Mouse (Mus musculus): Measurements from ENCODE around the gene Tmem254b. TPM values are rescaled to one million over a fixed set of nuclear protein-coding genes. Genes with fewer than 3 reads are reported as not detected.
"Not testable (repeated sequence)": the region's sequence is repeated elsewhere in the genome, so short reads cannot be mapped to it uniquely, and the experiment has no call there.

The Tmem254b gene
- 10 to 100 TPM; 40.2 to 41.4 TPM for total RNA-seq (2021)
- long read RNA-seq, experiment 1, transcript Tmem254b-201 (4 exons, 1,447 nt) = major isoform, 27 of 29 reads
- long read RNA-seq, experiment 1, partial matches to known transcripts = 0 of 29 reads
- long read RNA-seq, experiment 1, other reads (novel, unspliced or antisense) = 0 of 29 reads
- long read RNA-seq, experiment 2, transcript Tmem254b-202 (4 exons, 1,108 nt) = minor isoform, 5 of 47 reads
- long read RNA-seq, experiment 2, transcript Tmem254b-201 (4 exons, 1,447 nt) = major isoform, 37 of 47 reads
- long read RNA-seq, experiment 2, partial matches to known transcripts = 1 of 47 reads
- long read RNA-seq, experiment 2, other reads (novel, unspliced or antisense) = 4 of 47 reads

- DNase-seq (ENCODE audit: low spot score in 2 of 2) = not testable (repeated sequence)
Observed at GRCm38 (mm10) chr14:26206926-26207247, at the start of gene Tmem254b. Tmem254b (minus strand) TSS chr14:26207041.

GRCm38 (mm10) chr14:26237183-26237582 is 30.3 kb upstream of the Tmem254b start:
- DNase-seq (ENCODE audit: low spot score in 2 of 2) = not testable (repeated sequence)

GRCm38 (mm10) chr14:26216233-26217000 is 9.6 kb upstream of the Tmem254b start:
- not testable (repeated sequence) for DNase-seq (ENCODE audit: low spot score in 2 of 2)

- not testable (repeated sequence) for DNase-seq (ENCODE audit: low spot score in 2 of 2)
Observed at GRCm38 (mm10) chr14:26206197-26206925, 480 bp downstream of the Tmem254b start.

GRCm38 (mm10) chr14:26197851-26198250 is 9.0 kb downstream of the Tmem254b start:
- DNase-seq (ENCODE audit: low spot score in 2 of 2) = not testable (repeated sequence)

- not testable (repeated sequence) for DNase-seq (ENCODE audit: low spot score in 2 of 2)
Observed at GRCm38 (mm10) chr14:26188361-26188760, 18.5 kb downstream of the Tmem254b start.

- not testable (repeated sequence) for DNase-seq (ENCODE audit: low spot score in 2 of 2)
Observed at GRCm38 (mm10) chr14:26186638-26187037, 20.2 kb downstream of the Tmem254b start.

- DNase-seq (ENCODE audit: low spot score in 2 of 2) = not testable (repeated sequence)
Observed at GRCm38 (mm10) chr14:26182380-26182779, 24.5 kb downstream of the Tmem254b start, which contains the start of gene Plac9b. Plac9b (minus strand) TSS chr14:26182480.

- not testable (repeated sequence) for DNase-seq (ENCODE audit: low spot score in 2 of 2)
Observed at GRCm38 (mm10) chr14:26181660-26182059, 25.2 kb downstream of the Tmem254b start.

- not testable (repeated sequence) for DNase-seq (ENCODE audit: low spot score in 2 of 2)
Observed at GRCm38 (mm10) chr14:26175028-26175427, 31.8 kb downstream of the Tmem254b start.

GRCm38 (mm10) chr14:26173955-26174354 is 32.9 kb downstream of the Tmem254b start:
- DNase-seq (ENCODE audit: low spot score in 2 of 2) = not testable (repeated sequence)

GRCm38 (mm10) chr14:26165266-26165665 is 41.6 kb downstream of the Tmem254b start:
- DNase-seq (ENCODE audit: low spot score in 2 of 2) = not testable (repeated sequence)

GRCm38 (mm10) chr14:26162423-26162822 is 44.4 kb downstream of the Tmem254b start:
- DNase-seq (ENCODE audit: low spot score in 2 of 2) = not testable (repeated sequence)

- not testable (repeated sequence) for DNase-seq (ENCODE audit: low spot score in 2 of 2)
Observed at GRCm38 (mm10) chr14:26161156-26161555, 45.7 kb downstream of the Tmem254b start.

- not testable (repeated sequence) for DNase-seq (ENCODE audit: low spot score in 2 of 2)
Observed at GRCm38 (mm10) chr14:26156032-26156431, 50.8 kb downstream of the Tmem254b start.

Other genes starting within 250 kb of the Tmem254b start
- under 1 TPM in 1 of 2 experiments, not detected in 1; 0.19 TPM for gene Duxbl1, start 228.5 kb downstream of the Tmem254b start, total RNA-seq (2021)
- gene Gm9780, start 164.3 kb downstream of the Tmem254b start, total RNA-seq (2021) = 1 to 10 TPM; 5.3 to 8.9 TPM
- 10 to 100 TPM; 30.6 to 38.5 TPM for gene Tmem254c, start 139.7 kb downstream of the Tmem254b start, total RNA-seq (2021)
- not detected for gene Cphx2, start 125.5 kb downstream of the Tmem254b start, total RNA-seq (2021)
- not detected for gene Cphx3, start 124.7 kb downstream of the Tmem254b start, total RNA-seq (2021)
- under 1 TPM; 0.26 to 0.37 TPM for gene Duxbl2, start 88.7 kb downstream of the Tmem254b start, total RNA-seq (2021)
- 10 to 100 TPM; 21.2 to 31.5 TPM for gene Plac9b, start 24.6 kb downstream of the Tmem254b start, total RNA-seq (2021)
- 1 to 10 TPM; 1.9 to 2.8 TPM for gene Duxbl3, start 50.9 kb upstream of the Tmem254b start, total RNA-seq (2021)

Measured in layer of hippocampus, postnatal 14 days (tissue).